Mouse (Mus musculus) kidney, adult 2 months (tissue): ENCODE results near the gene Tcf25.

ENCODE experiments used
- CTCF ChIP-seq: fragments of 200-500 bp; conservative IDR thresholded peaks from 2 replicates; pipeline ENCODE4 v1.5.1; 2011; ENCODE audit warnings: low read depth, mild to moderate bottlenecking, control low read depth, low read length, moderate library complexity, mixed read lengths; ENCODE audit not compliant: insufficient read depth, insufficient read length
- POLR2A ChIP-seq: fragments of 200-500 bp; IDR thresholded peaks from one replicate; pipeline ENCODE4 v1.6.1; 2011; ENCODE audit warnings: low read depth, low read length, control low read depth

DNA sequence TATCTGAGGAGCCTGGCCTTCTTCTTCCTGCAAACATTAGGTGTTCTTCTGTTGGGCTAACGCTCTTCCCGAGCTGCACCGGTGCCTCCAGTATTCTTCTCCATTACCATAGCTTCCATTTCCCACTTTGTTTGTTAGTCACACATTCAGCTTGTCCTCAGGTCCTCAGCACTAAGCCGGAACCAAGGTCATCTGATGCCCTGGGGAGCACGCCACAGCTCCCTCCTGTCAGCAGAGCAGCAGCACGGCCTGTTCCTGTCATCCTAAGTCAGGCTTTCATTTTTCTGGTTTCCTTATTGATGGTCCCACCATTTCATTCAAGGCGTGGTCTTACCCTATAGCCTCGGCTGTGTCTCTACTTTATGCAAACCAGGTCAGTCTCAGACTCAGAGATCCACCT is 14.2 kb downstream of the Tcf25 start:
- TF ChIP-seq CTCF: no peak
- no peak for TF ChIP-seq POLR2A
